Mouse (Mus musculus) spleen, adult 2 months (tissue): ENCODE measurements at regions not wholly inside any gene's neighbourhood (a gene's known extent, or its start where the extent isn't known, plus 50 kb on each side); places are given as distances from the start of the nearest gene placed in this dataset.

Source experiments
- CTCF ChIP-seq: fragments of 200-500 bp; IDR thresholded peaks from 2 replicates; pipeline ENCODE4 v1.5.1; 2011; ENCODE audit warnings: mild to moderate bottlenecking, inconsistent platforms; ENCODE audit not compliant: insufficient read depth, insufficient read length, insufficient replicate concordance; ENCODE audit errors: extremely low read depth
- POLR2A ChIP-seq: fragments of 200-500 bp; IDR thresholded peaks from 2 replicates; pipeline ENCODE4 v1.6.1; 2011; ENCODE audit warnings: low read depth, low read length, inconsistent platforms

GRCm38 (mm10) chr16:29954700-29955099 lies 109.5 kb upstream of the Hes1 start:
- TF ChIP-seq CTCF (no peak), POLR2A (no peak)
